Mouse (Mus musculus) embryonic facial prominence, embryonic 15.5 days (tissue): ENCODE measurements at regions not wholly inside any gene's neighbourhood (a gene's known extent, or its start where the extent isn't known, plus 50 kb on each side); places are given as distances from the start of the nearest gene placed in this dataset.

Experiments used
- ATAC-seq: fragments of 200-750 bp; cut with Nextera tagmentation; 2 replicates; pipeline ENCODE4 v1.8.0; 2017; ENCODE audit warnings: low read depth, moderate TSS enrichment; ENCODE audit not compliant: insufficient number of reproducible peaks, low FRiP score, low TSS enrichment
- H3K27ac ChIP-seq: fragments of 300-500 bp; sonication (generic); replicated peaks from 2 replicates; pipeline ENCODE4 v1.5.1; 2015; ENCODE audit warnings: mild to moderate bottlenecking, inconsistent platforms
- H3K27me3 ChIP-seq: fragments of 300-500 bp; sonication (generic); 2 replicates; pipeline ENCODE4 v1.6.1; 2015; ENCODE audit warnings: inconsistent platforms
- H3K36me3 ChIP-seq: fragments of 300-500 bp; sonication (generic); 2 replicates; pipeline ENCODE4 v1.6.1; 2015; ENCODE audit warnings: mild to moderate bottlenecking, inconsistent platforms
- H3K4me1 ChIP-seq: fragments of 300-500 bp; sonication (generic); 2 replicates; pipeline ENCODE4 v1.6.1; 2015; ENCODE audit warnings: inconsistent platforms
- H3K4me2 ChIP-seq: fragments of 300-500 bp; sonication (generic); replicated peaks from 2 replicates; pipeline ENCODE4 v1.6.1; 2015; ENCODE audit warnings: mild to moderate bottlenecking, inconsistent platforms
- H3K4me3 ChIP-seq: fragments of 300-500 bp; sonication (generic); replicated peaks from 2 replicates; pipeline ENCODE4 v1.5.1; 2015; ENCODE audit warnings: mild to moderate bottlenecking, inconsistent platforms
- H3K9ac ChIP-seq: fragments of 300-500 bp; sonication (generic); 2 replicates; pipeline ENCODE4 v1.6.1; 2015; ENCODE audit warnings: inconsistent platforms
- H3K9me3 ChIP-seq: fragments of 300-500 bp; sonication (generic); replicated peaks from 2 replicates; pipeline ENCODE4 v1.6.1; 2016; ENCODE audit warnings: inconsistent platforms
- WGBS: fragments of 180-500 bp; shearing (Covaris S2); methylation state at CpG from one replicate; pipeline ENCODE4 v1.1.7; 2015; 5-methylcytosine and 5-hydroxymethylcytosine counted together

DNA sequence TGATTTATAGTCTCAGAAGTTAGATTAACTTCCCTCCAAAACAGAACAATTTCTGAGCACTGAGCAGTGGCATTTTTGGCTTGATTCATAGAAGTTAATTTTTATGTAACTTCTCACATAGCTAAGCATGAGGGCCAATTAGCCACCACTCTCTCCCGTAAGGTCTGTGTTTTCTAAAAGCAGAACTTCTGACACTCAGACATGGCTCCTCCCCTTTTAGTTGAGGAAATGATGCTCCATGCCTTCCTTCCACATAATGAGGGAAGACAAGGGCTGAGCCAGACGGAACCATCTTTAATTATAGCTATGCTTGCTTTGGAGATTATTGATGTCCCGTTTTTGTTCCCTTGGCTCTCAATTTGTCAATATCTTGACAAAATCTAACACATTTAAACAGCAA lies 429.3 kb downstream of the Psat1 start:
- 68% methylated on average over 3 of the region's 3 CpGs for WGBS
- no peaks in the 10 kb centered on the region for H3K4me1 ChIP-seq
- H3K27ac ChIP-seq: no peak overlapping the region
- H3K9ac ChIP-seq: no peak overlapping the region
- H3K4me3 ChIP-seq: no peak overlapping the region
- no peaks in the 10 kb centered on the region for H3K9me3 ChIP-seq
- no peak overlapping the region for H3K4me2 ChIP-seq
- ATAC-seq: no peak
- no peaks in the 10 kb centered on the region for H3K36me3 ChIP-seq
- no peaks in the 10 kb centered on the region for H3K27me3 ChIP-seq

DNA sequence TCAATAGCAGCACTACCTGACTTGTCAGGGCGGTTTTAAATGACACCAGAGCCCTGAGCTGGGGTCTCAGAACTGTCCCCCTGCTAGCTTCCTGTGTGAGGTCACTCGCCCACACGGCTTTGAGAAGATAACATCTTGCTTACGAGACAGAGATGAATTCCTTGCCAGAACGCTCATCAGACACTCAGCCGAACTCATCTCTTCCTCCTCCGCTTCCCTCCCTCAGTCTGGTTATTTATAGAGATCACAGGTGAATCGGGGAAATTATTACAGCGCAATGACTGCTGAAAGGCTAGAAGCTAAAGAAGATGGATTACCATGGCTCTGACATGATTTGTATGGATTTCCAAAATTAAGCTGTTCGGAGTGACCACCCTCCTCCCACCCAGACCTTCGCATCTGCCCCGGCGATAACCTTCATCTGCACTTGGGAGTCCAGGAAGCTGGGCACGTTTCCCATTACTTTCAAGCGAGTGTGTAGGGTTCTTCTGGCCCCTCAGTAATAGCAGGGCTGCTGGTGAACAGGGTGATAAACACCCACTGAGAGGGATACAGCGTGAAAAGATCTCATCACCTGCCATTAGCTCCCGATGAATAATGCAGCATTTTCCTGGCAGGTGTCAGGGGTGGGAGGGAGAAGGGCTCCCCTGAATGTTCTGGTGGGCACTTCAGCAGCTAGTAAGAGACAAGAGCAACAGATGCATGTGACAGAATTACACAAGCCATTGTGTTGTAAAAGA lies 430.4 kb downstream of the Psat1 start:
- no peaks in the 10 kb centered on the region for H3K9me3 ChIP-seq
- no peak overlapping the region for H3K4me2 ChIP-seq
- H3K36me3 ChIP-seq: no peaks in the 10 kb centered on the region
- no peaks in the 10 kb centered on the region for H3K27me3 ChIP-seq
- H3K4me1 ChIP-seq: no peaks in the 10 kb centered on the region
- H3K4me3 ChIP-seq: no peak overlapping the region
- ATAC-seq: no peak
- no peak overlapping the region for H3K27ac ChIP-seq
- H3K9ac ChIP-seq: no peak overlapping the region
- WGBS: 50% methylated on average over 17 of the region's 17 CpGs

DNA sequence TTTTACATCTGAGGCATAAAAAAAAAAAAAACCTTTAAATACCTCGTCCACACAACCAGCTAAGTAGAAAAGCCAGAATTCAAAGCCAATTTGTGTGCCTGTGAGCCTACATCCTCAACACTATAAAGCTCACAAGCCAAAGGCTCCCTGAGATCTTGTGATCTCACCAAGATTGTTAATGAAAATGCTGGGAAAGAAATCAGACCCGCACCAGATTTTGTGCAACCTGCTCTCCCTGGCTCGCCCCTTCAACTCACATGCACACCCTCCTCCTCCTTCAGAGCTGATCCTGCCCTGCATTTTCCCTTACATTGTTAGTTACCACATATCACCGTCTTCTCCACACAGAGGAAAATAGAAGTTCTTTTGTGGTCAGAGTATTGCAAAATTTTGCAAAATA lies 433.9 kb downstream of the Psat1 start:
- 72% methylated on average over 4 of the region's 4 CpGs for WGBS
- Histone ChIP-seq H3K27ac (no peak overlapping the region), H3K36me3 (no peaks in the 10 kb centered on the region), H3K27me3 (no peaks in the 10 kb centered on the region), H3K4me3 (no peak overlapping the region), H3K9ac (no peak overlapping the region), H3K4me1 (no peaks in the 10 kb centered on the region), H3K4me2 (no peak overlapping the region), H3K9me3 (no peaks in the 10 kb centered on the region)
- no peak for ATAC-seq

DNA sequence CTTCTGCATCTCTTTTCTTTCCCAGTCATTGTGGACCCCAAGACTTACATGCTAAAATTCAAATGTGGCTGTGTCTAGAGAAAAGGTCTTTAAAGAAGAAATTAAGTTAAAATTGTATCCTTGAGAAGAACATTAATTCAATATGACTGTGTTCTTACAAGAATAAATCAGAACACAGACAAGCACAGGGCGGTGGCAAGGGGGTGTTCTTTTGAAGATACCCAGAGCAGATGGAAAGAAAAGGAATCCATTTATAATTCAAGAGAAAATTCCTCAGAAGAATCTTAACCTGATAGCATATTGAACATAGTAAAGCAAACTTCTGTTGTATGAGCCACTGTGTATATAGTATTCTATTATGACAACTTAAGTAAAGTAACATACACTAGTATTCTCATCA lies 436.7 kb downstream of the Psat1 start:
- Histone ChIP-seq H3K4me3 (no peak overlapping the region), H3K27me3 (no peaks in the 10 kb centered on the region), H3K36me3 (no peaks in the 10 kb centered on the region), H3K4me1 (no peaks in the 10 kb centered on the region), H3K27ac (no peak overlapping the region), H3K9me3 (no peaks in the 10 kb centered on the region), H3K9ac (no peak overlapping the region), H3K4me2 (no peak overlapping the region)
- 57% methylated on average over 1 of the region's 1 CpGs for WGBS
- ATAC-seq: no peak

DNA sequence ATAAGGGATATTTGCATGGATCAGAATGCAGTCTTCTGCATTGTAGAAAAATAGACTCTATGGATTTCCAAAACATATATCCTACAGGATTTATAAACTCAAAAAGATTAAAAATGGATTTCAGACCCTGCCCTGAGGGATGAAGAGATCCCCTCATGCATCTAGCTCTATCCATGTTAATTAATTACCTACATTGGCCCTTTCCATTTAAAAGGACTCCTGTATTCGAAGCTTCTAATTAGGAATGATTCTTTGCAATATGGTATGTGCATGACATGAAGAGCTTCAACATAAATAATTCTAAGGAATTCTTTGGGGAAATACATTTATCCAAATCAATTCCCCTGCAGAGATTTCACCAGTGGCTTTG lies 444.2 kb downstream of the Psat1 start:
- Histone ChIP-seq H3K4me3 (no peak overlapping the region), H3K4me1 (no peaks in the 10 kb centered on the region), H3K9me3 (no peaks in the 10 kb centered on the region), H3K9ac (no peak overlapping the region), H3K36me3 (no peaks in the 10 kb centered on the region), H3K27me3 (no peaks in the 10 kb centered on the region), H3K27ac (no peak overlapping the region), H3K4me2 (no peak overlapping the region)
- no peak for ATAC-seq
- 61% methylated on average over 1 of the region's 1 CpGs for WGBS

DNA sequence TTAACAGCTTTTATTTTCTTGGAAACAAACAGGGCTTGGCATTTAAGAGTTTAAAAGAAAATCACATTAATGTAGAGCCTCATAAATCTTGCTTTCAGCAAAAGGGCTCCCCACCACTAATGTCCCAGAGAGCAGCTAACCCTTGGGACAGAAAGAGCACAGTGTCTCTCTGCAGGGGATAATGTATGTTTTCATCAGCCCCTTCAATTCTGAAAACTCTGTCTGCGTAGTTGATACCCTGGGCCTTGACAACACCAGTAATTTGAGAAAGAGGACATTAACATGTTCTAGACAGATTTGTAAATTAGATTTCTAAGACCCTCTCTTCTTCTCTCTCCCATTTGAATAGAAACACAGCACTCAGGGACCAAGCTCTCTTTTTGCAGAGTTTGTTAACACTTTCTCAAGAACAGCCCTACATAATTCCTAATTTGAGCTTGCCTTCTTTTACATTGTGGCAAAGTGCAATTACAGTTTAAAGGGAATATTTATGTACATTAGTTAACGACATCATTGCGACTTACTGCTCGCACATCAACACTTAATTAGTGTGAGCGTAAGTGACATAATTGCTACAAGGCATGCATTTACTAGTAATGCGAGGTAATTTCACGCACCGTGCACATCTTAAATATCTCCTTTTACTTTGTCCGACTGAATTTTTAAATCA lies 444.7 kb downstream of the Psat1 start:
- H3K36me3 ChIP-seq: no peaks in the 10 kb centered on the region
- WGBS: 49% methylated on average over 9 of the region's 9 CpGs

DNA sequence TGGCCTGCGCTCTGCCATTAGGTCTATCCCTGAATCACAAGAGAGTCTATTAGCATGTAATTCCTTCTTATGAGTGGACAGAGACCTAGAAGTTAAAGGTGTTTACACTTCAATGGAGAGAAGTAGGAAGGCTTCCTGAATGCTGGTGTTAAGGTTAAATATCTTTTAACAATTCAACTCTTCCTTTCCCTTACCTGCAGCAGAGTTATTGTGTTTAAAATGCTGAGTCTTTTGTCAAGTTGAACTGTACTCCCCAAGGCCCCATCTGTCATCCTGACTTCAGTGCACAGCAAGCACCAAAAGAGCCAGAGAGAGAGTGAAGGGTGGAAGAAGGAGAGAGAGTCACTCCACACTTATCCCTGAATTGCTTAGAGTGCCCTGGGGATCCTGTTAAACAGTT lies 451.6 kb downstream of the Psat1 start:
- Histone ChIP-seq H3K9me3 (no peaks in the 10 kb centered on the region), H3K27ac (no peak overlapping the region), H3K36me3 (no peaks in the 10 kb centered on the region), H3K4me2 (no peak overlapping the region), H3K9ac (no peak overlapping the region), H3K27me3 (no peaks in the 10 kb centered on the region), H3K4me3 (no peak overlapping the region), H3K4me1 (no peaks in the 10 kb centered on the region)
- no peak for ATAC-seq
- WGBS: 85% methylated on average over 1 of the region's 1 CpGs

More for the DNA sequence above, 444.7 kb downstream of the Psat1 start:
- no peak overlapping the region for H3K4me3 ChIP-seq
- H3K9me3 ChIP-seq: no peaks in the 10 kb centered on the region
- no peak overlapping the region for H3K27ac ChIP-seq
- ATAC-seq: no peak
- H3K4me1 ChIP-seq: no peaks in the 10 kb centered on the region
- H3K9ac ChIP-seq: no peak overlapping the region
- H3K4me2 ChIP-seq: no peak overlapping the region
- no peaks in the 10 kb centered on the region for H3K27me3 ChIP-seq

DNA sequence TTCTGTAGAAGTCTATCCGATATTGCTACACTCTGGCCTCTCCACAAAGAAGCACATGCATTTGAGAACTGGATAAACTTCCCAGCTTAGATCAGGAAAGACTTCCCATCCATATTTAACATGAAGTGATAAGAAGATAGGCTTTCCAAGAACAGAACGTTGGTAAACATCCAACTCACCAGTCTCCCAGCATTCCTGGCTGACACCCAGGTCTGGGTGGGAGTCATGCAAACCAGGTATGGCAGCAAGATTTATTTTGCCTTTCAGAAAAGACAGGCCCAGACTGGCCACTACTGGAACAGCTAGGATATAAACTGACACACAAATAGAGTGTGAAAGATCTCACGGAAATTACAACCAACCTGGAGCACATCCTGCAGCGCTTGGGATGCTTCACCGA lies 459.6 kb downstream of the Psat1 start:
- Histone ChIP-seq H3K4me1 (no peaks in the 10 kb centered on the region), H3K9ac (no peak overlapping the region), H3K27me3 (no peaks in the 10 kb centered on the region), H3K36me3 (no peaks in the 10 kb centered on the region), H3K4me2 (no peak overlapping the region), H3K27ac (no peak overlapping the region), H3K9me3 (no peaks in the 10 kb centered on the region), H3K4me3 (no peak overlapping the region)
- 66% methylated on average over 5 of the region's 5 CpGs for WGBS
- no peak for ATAC-seq

DNA sequence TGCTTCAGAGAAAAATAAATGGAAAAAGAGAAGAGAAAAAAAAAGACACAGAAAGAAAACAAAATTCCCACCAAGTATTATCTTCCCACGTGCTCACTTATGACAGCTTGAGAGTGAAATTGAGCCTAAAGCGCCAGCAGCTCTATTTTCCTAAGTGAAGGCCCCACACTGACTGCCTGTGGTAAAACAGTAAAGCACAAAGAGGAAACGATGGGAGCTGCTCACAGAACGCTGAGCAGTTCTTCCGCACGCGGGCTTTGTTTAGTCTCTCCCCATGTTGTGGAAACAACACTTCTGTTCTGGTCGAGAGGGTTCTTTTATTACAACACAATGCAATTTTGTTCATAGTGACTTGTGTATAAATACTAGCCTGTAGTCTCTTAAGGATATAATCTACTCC lies 465.5 kb downstream of the Psat1 start:
- no peaks in the 10 kb centered on the region for H3K9me3 ChIP-seq
- ATAC-seq: no peak
- no peaks in the 10 kb centered on the region for H3K36me3 ChIP-seq
- H3K27ac ChIP-seq: no peak overlapping the region
- 46% methylated on average over 8 of the region's 8 CpGs for WGBS
- no peak overlapping the region for H3K4me2 ChIP-seq
- no peak overlapping the region for H3K4me3 ChIP-seq
- H3K4me1 ChIP-seq: no peaks in the 10 kb centered on the region
- H3K27me3 ChIP-seq: no peaks in the 10 kb centered on the region
- no peak overlapping the region for H3K9ac ChIP-seq

DNA sequence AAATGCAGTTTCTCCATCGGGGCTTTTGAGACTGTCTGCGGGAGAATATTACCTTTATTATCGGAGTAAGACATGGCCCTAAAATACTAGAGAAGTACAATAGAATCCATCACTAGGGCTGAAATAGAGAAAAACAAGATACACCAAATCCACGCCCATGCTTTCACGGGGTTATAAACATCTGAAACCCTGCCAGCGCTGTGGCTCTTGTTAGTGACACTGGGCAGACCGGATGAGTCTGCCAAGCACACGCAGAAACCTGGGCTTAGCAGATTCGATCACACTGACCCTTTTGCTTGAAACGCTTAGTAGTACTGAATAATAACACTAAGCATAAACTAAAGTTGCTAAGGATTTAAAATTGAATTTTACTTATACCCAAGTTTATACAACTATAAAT lies 477.6 kb downstream of the Psat1 start:
- ATAC-seq: no peak
- Histone ChIP-seq H3K9me3 (no peaks in the 10 kb centered on the region), H3K4me3 (no peak overlapping the region), H3K4me1 (no peaks in the 10 kb centered on the region), H3K27ac (no peak overlapping the region), H3K36me3 (no peaks in the 10 kb centered on the region), H3K9ac (no peak overlapping the region), H3K27me3 (no peaks in the 10 kb centered on the region), H3K4me2 (no peak overlapping the region)
- 86% methylated on average over 10 of the region's 10 CpGs for WGBS

DNA sequence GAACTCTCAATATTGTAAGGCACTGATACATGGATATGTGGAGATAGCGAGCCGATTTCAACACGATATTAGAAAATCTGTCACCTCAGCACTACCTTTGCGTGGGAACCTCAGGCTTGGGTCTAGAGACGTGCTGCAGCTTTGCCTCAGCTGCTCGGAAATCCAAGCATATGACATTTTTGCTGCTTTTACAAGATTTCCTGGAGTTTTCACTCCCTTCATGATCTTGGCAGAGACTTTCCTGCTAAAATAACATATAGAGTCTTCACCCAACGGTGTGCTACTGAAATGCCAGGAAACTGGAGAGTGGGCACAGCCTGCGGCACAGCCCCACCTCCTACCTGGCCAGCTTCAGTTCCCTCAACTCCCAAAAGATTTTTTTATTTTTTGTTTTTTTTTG lies 480.4 kb downstream of the Psat1 start:
- WGBS: 84% methylated on average over 8 of the region's 8 CpGs
- no peak for ATAC-seq
- no peak overlapping the region for H3K27ac ChIP-seq
- H3K36me3 ChIP-seq: no peaks in the 10 kb centered on the region
- no peaks in the 10 kb centered on the region for H3K4me1 ChIP-seq
- no peak overlapping the region for H3K4me2 ChIP-seq
- no peak overlapping the region for H3K4me3 ChIP-seq
- H3K9ac ChIP-seq: no peak overlapping the region
- H3K9me3 ChIP-seq: no peaks in the 10 kb centered on the region
- no peaks in the 10 kb centered on the region for H3K27me3 ChIP-seq
